Mouse (Mus musculus) adipose tissue, adult 10 weeks (tissue): ENCODE measurements around the gene Dcp1a. TPM values are rescaled to one million over a fixed set of nuclear protein-coding genes. Genes with fewer than 3 reads are reported as not detected.

Source experiments
- polyA plus RNA-seq: library from polyadenylated mRNA; stranded (reverse); fragments of 350-450 nt; fragmentation: Illumina TruSeq; extraction: RNeasy Lipid Tissue Mini Kit (QIAGEN cat#74804); gene quantifications from one replicate; pipeline ENCODE4 v1.2.3, GENCODE M21; 2014; ENCODE audit warnings: low read depth, low replicate concordance

Gene Dcp1a
- polyA plus RNA-seq: 17.7 TPM

GRCm38 (mm10) chr14:30479361-30479948 lies at the start of gene Dcp1a:
TSS of gene Dcp1a (plus strand) at chr14:30479535.

GRCm38 (mm10) chr14:30491342-30491741 lies 12.0 kb downstream of the Dcp1a start, which contains the start of gene Cacna1d:
TSS of gene Cacna1d (minus strand) at chr14:30491455.

GRCm38 (mm10) chr14:30548131-30548720 lies 68.9 kb downstream of the Dcp1a start, which contains the start of gene Tkt:
TSS of gene Tkt (plus strand) at chr14:30548359.

Other genes starting within 250 kb of the Dcp1a start
- gene Cacna1d, start 11.9 kb downstream of the Dcp1a start, polyA plus RNA-seq: 21.9 TPM
- 287 TPM for gene Tkt, start 68.8 kb downstream of the Dcp1a start, polyA plus RNA-seq
- 110 TPM for gene Prkcd, start 146.7 kb downstream of the Dcp1a start, polyA plus RNA-seq
- gene Rft1, start 174.8 kb downstream of the Dcp1a start, polyA plus RNA-seq: 23.5 TPM
- gene Sfmbt1, start 235.3 kb downstream of the Dcp1a start, polyA plus RNA-seq: 10.8 TPM